11 mouse cellular contexts compared by ENCODE assay signal in the genomic region with DNA sequence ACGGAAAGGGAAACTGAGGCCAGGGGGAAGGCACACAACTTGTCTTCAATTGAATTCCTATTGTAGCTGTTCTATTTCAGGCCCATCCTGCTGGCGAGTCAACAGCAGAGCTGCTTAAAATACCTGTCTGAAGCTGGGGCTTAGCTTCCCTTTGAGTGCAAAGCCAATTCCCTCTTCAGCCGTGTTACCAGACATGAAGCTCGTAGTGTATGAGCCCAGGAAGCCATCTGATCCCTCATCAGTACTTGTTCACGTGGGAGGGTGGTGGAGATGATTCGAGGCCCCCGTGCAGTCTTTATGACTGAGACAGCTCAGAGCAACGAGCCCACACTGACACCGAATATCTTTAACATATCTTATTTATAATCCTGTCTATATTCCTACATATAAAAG. TPM values are rescaled to one million over a fixed set of nuclear protein-coding genes. Genes with fewer than 3 reads are reported as not detected.
DNase-seq lines count a peak whose midpoint lies in the region; ATAC-seq and TF ChIP-seq lines count a peak whose summit lies in the region.
"Had no signal": no experiment of that assay in that cellular context is flagged by ENCODE, and none has a peak within 500 bp of the region (broad histone marks: within the 10 kb centered on the region; RNA-seq: fewer than 3 reads in every experiment).

No protein-coding gene starts in this region.

- peaks cover 17% of the 10 kb centered on the region for H3K4me1 ChIP-seq in intestine, embryonic 14.5 days (replicated peaks; ENCODE audit: control insufficient read depth, insufficient read depth, low read length)
- no peaks in the 10 kb centered on the region; the same call in 1 of the 2 replicates for H3K4me1 ChIP-seq in intestine, postnatal 0 days (replicated peaks; ENCODE audit: control insufficient read depth, insufficient read depth, low read length)
- peaks cover 3% of the 10 kb centered on the region; the same call in 1 of the 2 replicates for H3K4me1 ChIP-seq in lung, postnatal 0 days (ENCODE audit: insufficient read depth, low read depth, low read length)
- H3K4me1 ChIP-seq in stomach, embryonic 14.5 days (ENCODE audit: control insufficient read depth, insufficient read depth, low read length), result peaks cover 12% of the 10 kb centered on the region; the same call in 1 of the 2 replicates

- no peaks in the 10 kb centered on the region for H3K36me3 ChIP-seq in intestine, embryonic 14.5 days (ENCODE audit: control insufficient read depth, insufficient read depth, low read length)
- H3K36me3 ChIP-seq in intestine, postnatal 0 days (ENCODE audit: control insufficient read depth, insufficient read depth), result no peaks in the 10 kb centered on the region
- no peaks in the 10 kb centered on the region for H3K36me3 ChIP-seq in lung, postnatal 0 days (ENCODE audit: insufficient read depth, low read length)
- H3K36me3 ChIP-seq in stomach, embryonic 14.5 days (ENCODE audit: control insufficient read depth, insufficient read depth, low read length), result no peaks in the 10 kb centered on the region

- H3K4me2 ChIP-seq in intestine, embryonic 14.5 days (ENCODE audit: low read length), result no peak overlapping the region
- H3K4me2 ChIP-seq in intestine, postnatal 0 days (replicated peaks; ENCODE audit: low read depth), result no peak overlapping the region
- no peak overlapping the region for H3K4me2 ChIP-seq in lung, postnatal 0 days (replicated peaks; ENCODE audit: low read depth, low read length)
- no peak overlapping the region for H3K4me2 ChIP-seq in stomach, embryonic 14.5 days (replicated peaks; ENCODE audit: low read depth, low read length)

- WGBS in intestine, embryonic 14.5 days, result 69% methylated on average over 9 of the region's 9 CpGs
- 78% methylated on average over 9 of the region's 9 CpGs for WGBS in intestine, postnatal 0 days
- 63% methylated on average over 9 of the region's 9 CpGs for WGBS in lung, postnatal 0 days
- 68% methylated on average over 9 of the region's 9 CpGs for WGBS in stomach, embryonic 14.5 days

- ATAC-seq in frontal cortex, adult (ENCODE audit: low TSS enrichment), result peak; percentile 45
- ATAC-seq in intestine, embryonic 14.5 days (replicated peaks; ENCODE audit: low FRiP score, low TSS enrichment, low read depth), result no peak
- no peak for ATAC-seq in intestine, postnatal 0 days
- ATAC-seq in lung, postnatal 0 days, result no peak
- ATAC-seq in stomach, embryonic 14.5 days (ENCODE audit: insufficient number of reproducible peaks, insufficient read depth, low FRiP score, low read depth), result no peak
- ATAC-seq: Patski had no signal

- no peaks in the 10 kb centered on the region for H3K27me3 ChIP-seq in intestine, embryonic 14.5 days (replicated peaks; ENCODE audit: control insufficient read depth, insufficient read depth, low read length)
- H3K27me3 ChIP-seq in intestine, postnatal 0 days (replicated peaks; ENCODE audit: control insufficient read depth, insufficient read depth, low read length), result no peaks in the 10 kb centered on the region
- no peaks in the 10 kb centered on the region for H3K27me3 ChIP-seq in lung, postnatal 0 days (replicated peaks; ENCODE audit: insufficient read depth, low read length)
- H3K27me3 ChIP-seq in stomach, embryonic 14.5 days (ENCODE audit: control insufficient read depth, insufficient read depth, low read length), result no peaks in the 10 kb centered on the region
- H3K27me3 ChIP-seq: Patski had no signal

- no peak for TF ChIP-seq EP300 in lung, postnatal 0 days (IDR thresholded peaks at IDR 0.05)

- no peak overlapping the region for H3K4me3 ChIP-seq in intestine, embryonic 14.5 days (ENCODE audit: low read depth, low read length)
- no peak overlapping the region for H3K4me3 ChIP-seq in intestine, postnatal 0 days (ENCODE audit: low read depth, low read length)
- H3K4me3 ChIP-seq in lung, postnatal 0 days (ENCODE audit: low read depth, low read length), result no peak overlapping the region
- H3K4me3 ChIP-seq in stomach, embryonic 14.5 days (ENCODE audit: low read depth, low read length), result no peak overlapping the region

- H3K9ac ChIP-seq in intestine, embryonic 14.5 days (ENCODE audit: low read length), result no peak overlapping the region
- no peak overlapping the region for H3K9ac ChIP-seq in intestine, postnatal 0 days (ENCODE audit: low read depth, low read length)
- no peak overlapping the region for H3K9ac ChIP-seq in lung, postnatal 0 days (replicated peaks; ENCODE audit: low read depth)
- no peak overlapping the region for H3K9ac ChIP-seq in stomach, embryonic 14.5 days (replicated peaks; ENCODE audit: low read depth, low read length)

- H3K9me3 ChIP-seq in intestine, embryonic 14.5 days (ENCODE audit: control insufficient read depth, low read length), result no peaks in the 10 kb centered on the region
- H3K9me3 ChIP-seq in intestine, postnatal 0 days (ENCODE audit: control insufficient read depth), result no peaks in the 10 kb centered on the region
- no peaks in the 10 kb centered on the region for H3K9me3 ChIP-seq in lung, postnatal 0 days (ENCODE audit: low read length)
- no peaks in the 10 kb centered on the region for H3K9me3 ChIP-seq in stomach, embryonic 14.5 days (ENCODE audit: control insufficient read depth, low read depth, low read length)

- H3K27ac ChIP-seq in intestine, embryonic 14.5 days (ENCODE audit: low read depth), result peak overlapping the region; percentile 63
- H3K27ac ChIP-seq in intestine, postnatal 0 days (ENCODE audit: low read depth, low read length), result no peak overlapping the region
- peak overlapping the region; percentile 82 for H3K27ac ChIP-seq in lung, postnatal 0 days (ENCODE audit: low read length)
- H3K27ac ChIP-seq in stomach, embryonic 14.5 days (ENCODE audit: low read length), result peak overlapping the region; percentile 64

- DNase-seq in frontal cortex, postnatal 14 days (ENCODE audit: low spot score in 2 of 2), result no peak
- no peak for DNase-seq in intestine, embryonic 14.5 days (ENCODE audit: low spot score)
- no peak for DNase-seq in lung, postnatal 0 days (ENCODE audit: low spot score)
- DNase-seq in lung, postnatal 25 days (ENCODE audit: low spot score), result no peak
- no peak for DNase-seq in adrenal gland, postnatal 10 days
- DNase-seq: thymus, adult 18-20 months had no signal

- TF ChIP-seq CTCF in intestine, postnatal 0 days (IDR thresholded peaks at IDR 0.05; ENCODE audit: low read depth), result no peak
- no peak for TF ChIP-seq CTCF in lung, postnatal 0 days (IDR thresholded peaks at IDR 0.05)

RNA-seq across cellular contexts. Expression of a gene that starts 43.3 kb away (rescaled TPM):
- polyA plus RNA-seq in intestine, embryonic 14.5 days (2014; fragmentation: Nextera tagmentation; extraction: Ambion mirVana), result 23.3 and 24.3 TPM in 2 replicates
- polyA plus RNA-seq in intestine, postnatal 0 days (2015; fragmentation: Nextera tagmentation; extraction: Ambion mirVana), result 10.1 and 11.7 TPM in 2 replicates
- polyA plus RNA-seq in lung, postnatal 0 days (2015; fragmentation: Nextera tagmentation; extraction: Ambion mirVana), result 185 and 216 TPM in 2 replicates
- 26.4 and 26.5 TPM in 2 replicates for polyA plus RNA-seq in stomach, embryonic 14.5 days (2014; fragmentation: Nextera tagmentation; extraction: Ambion mirVana)
- total RNA-seq in adrenal gland, postnatal 10 days (2021), result 100 to 1,000 TPM; 138 to 255 TPM
- polyA plus RNA-seq: Patski had no signal

RNA-seq across cellular contexts. Expression of a gene that starts 52.5 kb away (rescaled TPM):
- 0.36 and 0.87 TPM in 2 replicates for polyA plus RNA-seq in intestine, embryonic 14.5 days (2014; fragmentation: Nextera tagmentation; extraction: Ambion mirVana)
- polyA plus RNA-seq in intestine, postnatal 0 days (2015; fragmentation: Nextera tagmentation; extraction: Ambion mirVana), result 2.7 and 3.2 TPM in 2 replicates
- polyA plus RNA-seq in lung, postnatal 0 days (2015; fragmentation: Nextera tagmentation; extraction: Ambion mirVana), result 184 and 200 TPM in 2 replicates
- polyA plus RNA-seq in stomach, embryonic 14.5 days (2014; fragmentation: Nextera tagmentation; extraction: Ambion mirVana), result 0.62 and 1.2 TPM in 2 replicates
- total RNA-seq in adrenal gland, postnatal 10 days (2021), result 100 to 1,000 TPM in 1 of 2 experiments, 10 to 100 TPM in 1; 47.9 to 110 TPM

RNA-seq across cellular contexts. Expression of a gene that starts 53.7 kb away (rescaled TPM):
- polyA plus RNA-seq in intestine, embryonic 14.5 days (2014; fragmentation: Nextera tagmentation; extraction: Ambion mirVana), result 9.5 and 10.7 TPM in 2 replicates
- 0.93 and 1.0 TPM in 2 replicates for polyA plus RNA-seq in intestine, postnatal 0 days (2015; fragmentation: Nextera tagmentation; extraction: Ambion mirVana)
- 14.4 and 15.9 TPM in 2 replicates for polyA plus RNA-seq in lung, postnatal 0 days (2015; fragmentation: Nextera tagmentation; extraction: Ambion mirVana)
- 7.6 and 10.5 TPM in 2 replicates for polyA plus RNA-seq in stomach, embryonic 14.5 days (2014; fragmentation: Nextera tagmentation; extraction: Ambion mirVana)
- total RNA-seq in adrenal gland, postnatal 10 days (2021), result 1 to 10 TPM in 1 of 2 experiments, under 1 TPM in 1; 0.69 to 1.0 TPM
- total RNA-seq: monocyte, adult 5-6 weeks had no signal

Comparison
In these comparisons a context has a peak if more than half of its experiments do, and no peak if none do; other contexts are left out.
1. RNA of a gene that starts 52.5 kb away (polyA plus RNA-seq): 184 to 200 TPM in lung, postnatal 0 days; 2.7 to 3.2 TPM in intestine, postnatal 0 days, 0.62 to 1.2 TPM in stomach, embryonic 14.5 days and 0.36 to 0.87 TPM in intestine, embryonic 14.5 days; every median in the first group is over 10 times any median in the second.